Mouse (Mus musculus) CH12.LX (cell line): ENCODE measurements at regions not wholly inside any gene's neighbourhood (a gene's known extent, or its start where the extent isn't known, plus 50 kb on each side); places are given as distances from the start of the nearest gene placed in this dataset.

Experiments used
- DNase-seq: peaks from one replicate; pipeline ENCODE4 v3.0.0-alpha.2; 2013; ENCODE audit errors: extremely low read depth
- H3K27ac ChIP-seq: 2 replicates; pipeline ENCODE4 v1.5.1; 2012; ENCODE audit warnings: low read depth, mild to moderate bottlenecking, control low read depth, moderate library complexity; ENCODE audit not compliant: insufficient read depth
- H3K27me3 ChIP-seq: replicated peaks from 2 replicates; pipeline ENCODE3; 2012; ENCODE audit warnings: inconsistent platforms
- H3K36me3 ChIP-seq, 2 experiments: replicated peaks in 1 of 2; 2 replicates each; pipeline versions ENCODE3 to v1.6.1; 2012; ENCODE audit warnings: inconsistent platforms in 1 of 2, low read length in 1 of 2, mild to moderate bottlenecking in 1 of 2, mixed read lengths in 1 of 2, moderate library complexity in 1 of 2; ENCODE audit not compliant: control insufficient read depth in 1 of 2, insufficient read depth in 1 of 2
- H3K4me1 ChIP-seq, 2 experiments: 2 replicates each; pipeline ENCODE4 v1.6.1; 2012; ENCODE audit warnings: inconsistent platforms in 1 of 2, moderate library complexity in 1 of 2; ENCODE audit not compliant: insufficient read depth in 2 of 2, control insufficient read depth in 1 of 2
- H3K4me2 ChIP-seq: 2 replicates; pipeline ENCODE4 v1.6.1; 2012; ENCODE audit warnings: low read depth, mild to moderate bottlenecking, control low read depth; ENCODE audit not compliant: poor library complexity, insufficient read depth, severe bottlenecking
- H3K4me3 ChIP-seq, 3 experiments: fragments of 150-350 bp in 1 of 3; sonication (generic) in 1 of 3; replicated peaks in 1 of 3; 2 replicates each; pipeline versions ENCODE3 to v1.5.1; 2011 to 2012; ENCODE audit warnings: low read depth in 2 of 3, low read length in 2 of 3, mild to moderate bottlenecking in 2 of 3, moderate library complexity in 2 of 3, control low read depth in 1 of 3, improper control_type of control experiment in 1 of 3, inconsistent platforms in 1 of 3, mixed read lengths in 1 of 3; ENCODE audit not compliant: poor library complexity in 1 of 3
- H3K79me2 ChIP-seq: replicated peaks from 2 replicates; pipeline ENCODE4 v1.6.1; 2012; ENCODE audit warnings: mild to moderate bottlenecking, moderate library complexity; ENCODE audit not compliant: control insufficient read depth, poor library complexity, insufficient read depth, severe bottlenecking; ENCODE audit errors: extremely low read depth
- H3K9ac ChIP-seq: 2 replicates; pipeline ENCODE4 v1.6.1; 2012; ENCODE audit warnings: low read depth, mild to moderate bottlenecking, control low read depth, moderate library complexity; ENCODE audit not compliant: insufficient read depth
- H3K9me3 ChIP-seq: replicated peaks from 2 replicates; pipeline ENCODE3; 2012; ENCODE audit warnings: low read length, inconsistent platforms, mixed read lengths
- BHLHE40 ChIP-seq: IDR thresholded peaks from 2 replicates; pipeline ENCODE4 v1.6.1; 2011; ENCODE audit warnings: mild to moderate bottlenecking, low read depth, low read length, improper control_type of control experiment
- CTCF ChIP-seq, 2 experiments: IDR thresholded peaks in 1 of 2; conservative IDR thresholded peaks in 1 of 2; 2 replicates each; pipeline ENCODE4 v1.5.1; 2011 to 2012; ENCODE audit warnings: low read depth in 2 of 2, low read length in 2 of 2, improper control_type of control experiment in 1 of 2, inconsistent platforms in 1 of 2, mild to moderate bottlenecking in 1 of 2, moderate library complexity in 1 of 2
- EP300 ChIP-seq: IDR thresholded peaks from 2 replicates; pipeline ENCODE4 v1.6.1; 2011; ENCODE audit warnings: low read length, improper control_type of control experiment
- IRF4 ChIP-seq: IDR thresholded peaks from 2 replicates; pipeline ENCODE4 v1.6.1; 2014; ENCODE audit warnings: low read depth, mild to moderate bottlenecking, inconsistent platforms, low read length, improper control_type of control experiment
- MXI1 ChIP-seq: IDR thresholded peaks from 2 replicates; pipeline ENCODE4 v1.6.1; 2011; ENCODE audit warnings: mild to moderate bottlenecking, low read depth, low read length, improper control_type of control experiment
- POLR2AphosphoS2 ChIP-seq: IDR thresholded peaks from 2 replicates; pipeline ENCODE4 v1.6.1; 2011; ENCODE audit warnings: low read depth, low read length, improper control_type of control experiment
- RCOR1 ChIP-seq: conservative IDR thresholded peaks from 2 replicates; pipeline ENCODE4 v1.6.1; 2012; ENCODE audit warnings: low read depth, mild to moderate bottlenecking, inconsistent platforms, low read length, improper control_type of control experiment
- SMC3 ChIP-seq: IDR thresholded peaks from 2 replicates; pipeline ENCODE4 v1.6.1; 2011; ENCODE audit warnings: low read depth, low read length, improper control_type of control experiment
- ZNF384 ChIP-seq: IDR thresholded peaks from 2 replicates; pipeline ENCODE4 v1.6.1; 2012; ENCODE audit warnings: low read depth, low read length, improper control_type of control experiment, inconsistent platforms
- dilution Hi-C: fragments of 300-500 bp; cut with MboI; formaldehyde crosslinking; loops from 2 replicates; pipeline ENCODE4 v1.14.3; 2020; ENCODE audit warnings: low sequenced_read_pairs; ENCODE audit not compliant: extremely low pct_unique_long_range_greater_than_20kb, extremely low pct_ligation_motif_present
- in situ Hi-C: fragments of 300-500 bp; cut with MboI; formaldehyde crosslinking; loops from 3 replicates; pipeline ENCODE4 v1.14.3; 2019; ENCODE audit warnings: low sequenced_read_pairs, low pct_ligation_motif_present, low pct_unique_long_range_greater_than_20kb, mixed read lengths

DNA sequence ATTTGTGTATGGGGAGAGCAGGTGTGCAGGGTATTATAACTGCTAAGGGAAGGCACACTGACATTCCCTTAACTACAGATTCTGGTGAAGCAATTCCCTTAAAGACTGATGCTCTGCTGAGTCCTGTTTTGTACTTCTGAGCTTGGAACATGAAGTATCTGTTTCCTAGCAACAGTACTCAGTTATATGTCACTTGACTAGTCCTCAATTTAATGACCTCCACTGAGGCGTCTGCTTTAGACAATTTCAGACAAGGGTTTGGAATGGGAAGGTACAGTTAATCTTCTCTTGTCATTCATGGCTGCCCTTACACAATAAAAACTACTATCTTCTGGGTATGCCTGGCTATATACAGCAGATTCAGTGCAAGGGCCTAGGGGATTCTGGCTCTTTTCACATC lies 117.3 kb downstream of the 4921530L21Rik start:
- no peak for DNase-seq
- TF ChIP-seq SMC3 = no peak
- TF ChIP-seq, all 38 proteins: peak for 0
- Histone ChIP-seq H3K79me2 (no peaks in the 10 kb centered on the region), H3K36me3 (no peaks in the 10 kb centered on the region), H3K9me3 (peaks cover 34% of the 10 kb centered on the region), H3K9ac (no peak overlapping the region), H3K27me3 (no peaks in the 10 kb centered on the region), H3K4me1 (no peaks in the 10 kb centered on the region), H3K4me2 (no peak overlapping the region), H3K27ac (no peak overlapping the region), H3K4me3 (no peak overlapping the region)
- in situ Hi-C loops (no loop called here), dilution Hi-C loops (no loop called here)

DNA sequence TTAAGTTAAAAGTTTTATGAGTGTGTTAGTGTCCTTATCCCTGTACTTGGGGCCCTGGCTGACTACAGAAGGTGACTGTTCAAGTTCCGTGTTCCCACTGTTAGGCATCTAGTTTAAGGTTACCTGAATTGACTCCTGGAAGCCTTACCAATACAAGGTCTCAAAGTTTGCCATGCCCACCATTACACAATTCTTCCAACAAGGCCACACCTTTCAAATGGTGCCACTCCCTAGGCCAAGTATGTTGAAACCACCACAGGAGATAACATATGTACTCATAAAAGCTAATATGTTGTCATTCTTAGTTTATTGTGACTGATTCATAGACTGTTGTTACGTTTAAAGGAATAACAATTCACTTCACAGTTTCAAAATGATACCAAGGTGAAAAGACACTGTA lies 140.6 kb downstream of the 4921530L21Rik start:
- Histone ChIP-seq H3K36me3 (no peaks in the 10 kb centered on the region), H3K9me3 (peaks cover 26% of the 10 kb centered on the region), H3K79me2 (no peaks in the 10 kb centered on the region), H3K27me3 (no peaks in the 10 kb centered on the region), H3K9ac (no peak overlapping the region), H3K4me2 (no peak overlapping the region), H3K27ac (no peak overlapping the region), H3K4me1 (no peaks in the 10 kb centered on the region), H3K4me3 (no peak overlapping the region)
- in situ Hi-C loops = no loop called here
- no peak for DNase-seq
- dilution Hi-C loops = no loop called here
- TF ChIP-seq POLR2AphosphoS2 (no peak), CTCF (conservative IDR thresholded peaks at IDR 0.05 in 1 of 2, IDR thresholded peaks at IDR 0.05 in 1 of 2; ENCODE audit: low read depth in 2 of 2, low read length in 2 of 2) (no peak), RCOR1 (no peak), IRF4 (no peak), EP300 (no peak), BHLHE40 (no peak), ZNF384 (no peak), MXI1 (no peak)
